Mouse (Mus musculus): ENCODE data around the gene Myo10.

Myo10 gene

GRCm38 (mm10) chr15:25796353-25796752 is 174.0 kb downstream of the Myo10 start:
- in situ Hi-C loops (cut with MboI; ENCODE audit: low pct_unique_long_range_greater_than_20kb in 1 of 2, low sequenced_read_pairs in 2 of 2, unreplicated experiment in 1 of 2) = loop anchor here in 1 of 2 experiments (10.0 kb wide), 1 partner anchor 62 kb away; no protein-coding TSS in a partner anchor

- in situ Hi-C loops (cut with MboI; ENCODE audit: low pct_unique_long_range_greater_than_20kb in 1 of 2, low sequenced_read_pairs in 2 of 2, unreplicated experiment in 1 of 2) = loop anchor here in 1 of 2 experiments (10.0 kb wide), 1 partner anchor 62 kb away; no protein-coding TSS in a partner anchor
Measured at GRCm38 (mm10) chr15:25797179-25797578, 174.9 kb downstream of the Myo10 start.

GRCm38 (mm10) chr15:25797888-25798287 is 175.6 kb downstream of the Myo10 start:
- in situ Hi-C loops (cut with MboI; ENCODE audit: low pct_unique_long_range_greater_than_20kb in 1 of 2, low sequenced_read_pairs in 2 of 2, unreplicated experiment in 1 of 2) = loop anchor here in 1 of 2 experiments (10.0 kb wide), 1 partner anchor 63 kb away; no protein-coding TSS in a partner anchor

GRCm38 (mm10) chr15:25801726-25802125 is 179.4 kb downstream of the Myo10 start:
- in situ Hi-C loops (cut with MboI; ENCODE audit: low pct_unique_long_range_greater_than_20kb in 1 of 2, low sequenced_read_pairs in 2 of 2, unreplicated experiment in 1 of 2) = loop anchor here in 1 of 2 experiments (10.0 kb wide), 1 partner anchor 123 kb away; no protein-coding TSS in a partner anchor

GRCm38 (mm10) chr15:25802194-25802593 is 179.9 kb downstream of the Myo10 start:
- in situ Hi-C loops (cut with MboI; ENCODE audit: low pct_unique_long_range_greater_than_20kb in 1 of 2, low sequenced_read_pairs in 2 of 2, unreplicated experiment in 1 of 2) = loop anchor here in 1 of 2 experiments (10.0 kb wide), 1 partner anchor 123 kb away; no protein-coding TSS in a partner anchor

- in situ Hi-C loops (cut with MboI; ENCODE audit: low pct_unique_long_range_greater_than_20kb in 1 of 2, low sequenced_read_pairs in 2 of 2, unreplicated experiment in 1 of 2) = loop anchor here in 1 of 2 experiments (10.0 kb wide), 1 partner anchor 122 kb away; no protein-coding TSS in a partner anchor
Measured at GRCm38 (mm10) chr15:25803111-25803510, 180.8 kb downstream of the Myo10 start.

- in situ Hi-C loops (cut with MboI; ENCODE audit: low pct_unique_long_range_greater_than_20kb in 1 of 2, low sequenced_read_pairs in 2 of 2, unreplicated experiment in 1 of 2) = loop anchor here in 1 of 2 experiments (10.0 kb wide), 1 partner anchor 119 kb away; no protein-coding TSS in a partner anchor
Measured at GRCm38 (mm10) chr15:25805336-25806110, 183.2 kb downstream of the Myo10 start.

GRCm38 (mm10) chr15:25806363-25806762 is 184.0 kb downstream of the Myo10 start:
- in situ Hi-C loops (cut with MboI; ENCODE audit: low pct_unique_long_range_greater_than_20kb in 1 of 2, low sequenced_read_pairs in 2 of 2, unreplicated experiment in 1 of 2) = loop anchor here in 1 of 2 experiments (10.0 kb wide), 1 partner anchor 118 kb away; no protein-coding TSS in a partner anchor

GRCm38 (mm10) chr15:25806878-25807277 is 184.6 kb downstream of the Myo10 start:
- in situ Hi-C loops (cut with MboI; ENCODE audit: low pct_unique_long_range_greater_than_20kb in 1 of 2, low sequenced_read_pairs in 2 of 2, unreplicated experiment in 1 of 2) = loop anchor here in 1 of 2 experiments (10.0 kb wide), 1 partner anchor 118 kb away; no protein-coding TSS in a partner anchor

GRCm38 (mm10) chr15:25808677-25809460 is 186.5 kb downstream of the Myo10 start:
- in situ Hi-C loops (cut with MboI; ENCODE audit: low pct_unique_long_range_greater_than_20kb in 1 of 2, low sequenced_read_pairs in 2 of 2, unreplicated experiment in 1 of 2) = loop anchor here in 1 of 2 experiments (10.0 kb wide), 1 partner anchor 116 kb away; no protein-coding TSS in a partner anchor

- in situ Hi-C loops (cut with MboI; ENCODE audit: low pct_unique_long_range_greater_than_20kb in 1 of 2, low sequenced_read_pairs in 2 of 2, unreplicated experiment in 1 of 2) = loop anchor here in 1 of 2 experiments (10.0 kb wide), 1 partner anchor 115 kb away; no protein-coding TSS in a partner anchor
Measured at GRCm38 (mm10) chr15:25809669-25810068, 187.3 kb downstream of the Myo10 start.

GRCm38 (mm10) chr15:25811834-25812250 is 189.5 kb downstream of the Myo10 start:
- in situ Hi-C loops (cut with MboI; ENCODE audit: low pct_unique_long_range_greater_than_20kb in 1 of 2, low sequenced_read_pairs in 2 of 2, unreplicated experiment in 1 of 2) = no loop called here

GRCm38 (mm10) chr15:25812479-25812878 is 190.2 kb downstream of the Myo10 start:
- in situ Hi-C loops (cut with MboI; ENCODE audit: low pct_unique_long_range_greater_than_20kb in 1 of 2, low sequenced_read_pairs in 2 of 2, unreplicated experiment in 1 of 2) = no loop called here

- in situ Hi-C loops (cut with MboI; ENCODE audit: low pct_unique_long_range_greater_than_20kb in 1 of 2, low sequenced_read_pairs in 2 of 2, unreplicated experiment in 1 of 2) = no loop called here
Measured at GRCm38 (mm10) chr15:25814535-25814934, 192.2 kb downstream of the Myo10 start.

- in situ Hi-C loops (cut with MboI; ENCODE audit: low pct_unique_long_range_greater_than_20kb in 1 of 2, low sequenced_read_pairs in 2 of 2, unreplicated experiment in 1 of 2) = no loop called here
Measured at GRCm38 (mm10) chr15:25817191-25817590, 194.9 kb downstream of the Myo10 start.

- in situ Hi-C loops (cut with MboI; ENCODE audit: low pct_unique_long_range_greater_than_20kb in 1 of 2, low sequenced_read_pairs in 2 of 2, unreplicated experiment in 1 of 2) = no loop called here
Measured at GRCm38 (mm10) chr15:25821981-25822380, 199.7 kb downstream of the Myo10 start.

GRCm38 (mm10) chr15:25822656-25823055 is 200.3 kb downstream of the Myo10 start:
- in situ Hi-C loops (cut with MboI; ENCODE audit: low pct_unique_long_range_greater_than_20kb in 1 of 2, low sequenced_read_pairs in 2 of 2, unreplicated experiment in 1 of 2) = no loop called here

- in situ Hi-C loops (cut with MboI; ENCODE audit: low pct_unique_long_range_greater_than_20kb in 1 of 2, low sequenced_read_pairs in 2 of 2, unreplicated experiment in 1 of 2) = no loop called here
Measured at GRCm38 (mm10) chr15:25826531-25826961, 204.2 kb downstream of the Myo10 start.
